Mouse (Mus musculus) lung, postnatal 0 days (tissue): ENCODE data around the gene Rab44. TPM values are rescaled to one million over a fixed set of nuclear protein-coding genes. Genes with fewer than 3 reads are reported as not detected.

ENCODE experiments used
- ATAC-seq: fragments of 200-750 bp; cut with Nextera tagmentation; 2 replicates; pipeline ENCODE4 v1.8.0; 2017; ENCODE audit warnings: moderate library complexity
- DNase-seq: peaks from one replicate; pipeline ENCODE4 v3.0.0-alpha.2; 2016; ENCODE audit warnings: low spot score
- H3K27ac ChIP-seq: fragments of 300-500 bp; sonication (generic); 2 replicates; pipeline ENCODE4 v1.5.1; 2014; ENCODE audit warnings: antibody characterized with exemption, mild to moderate bottlenecking, low read length, mixed read lengths
- H3K27me3 ChIP-seq: fragments of 300-500 bp; sonication (generic); replicated peaks from 2 replicates; pipeline ENCODE4 v1.6.1; 2014; ENCODE audit warnings: low read length, mixed read lengths; ENCODE audit not compliant: insufficient read depth
- H3K36me3 ChIP-seq: fragments of 300-500 bp; sonication (generic); 2 replicates; pipeline ENCODE4 v1.6.1; 2014; ENCODE audit warnings: low read length, mixed read lengths; ENCODE audit not compliant: insufficient read depth
- H3K4me1 ChIP-seq: fragments of 300-500 bp; sonication (generic); 2 replicates; pipeline ENCODE4 v1.6.1; 2014; ENCODE audit warnings: antibody characterized with exemption, low read depth, low read length, mixed read lengths; ENCODE audit not compliant: insufficient read depth
- H3K4me2 ChIP-seq: fragments of 300-500 bp; sonication (generic); replicated peaks from 2 replicates; pipeline ENCODE4 v1.6.1; 2014; ENCODE audit warnings: low read depth, mild to moderate bottlenecking, low read length, moderate library complexity, mixed read lengths
- H3K4me3 ChIP-seq: fragments of 300-500 bp; sonication (generic); 2 replicates; pipeline ENCODE4 v1.5.1; 2014; ENCODE audit warnings: low read depth, low read length
- H3K9ac ChIP-seq: fragments of 300-500 bp; sonication (generic); replicated peaks from 2 replicates; pipeline ENCODE4 v1.6.1; 2014; ENCODE audit warnings: low read depth, mild to moderate bottlenecking
- H3K9me3 ChIP-seq: fragments of 300-500 bp; sonication (generic); 2 replicates; pipeline ENCODE4 v1.6.1; 2016; ENCODE audit warnings: low read length, mixed read lengths
- CTCF ChIP-seq: IDR thresholded peaks from 2 replicates; pipeline ENCODE4 v1.5.1; 2016; ENCODE audit warnings: antibody characterized with exemption, mild to moderate bottlenecking
- EP300 ChIP-seq: IDR thresholded peaks from 2 replicates; pipeline ENCODE4 v1.6.1; 2016; ENCODE audit warnings: antibody characterized with exemption, mild to moderate bottlenecking, control low read depth
- WGBS: fragments of 180-500 bp; shearing (Covaris S2); extraction: QIAGEN DNeasy Blood & Tissue Kit; methylation state at CpG from one replicate; pipeline ENCODE4 v1.1.7; 2014; 5-methylcytosine and 5-hydroxymethylcytosine counted together
- polyA plus RNA-seq: library from polyadenylated mRNA; unstranded; fragments of >200 nt; fragmentation: Nextera tagmentation; extraction: Ambion mirVana; gene quantifications from 2 replicates; pipeline ENCODE4 v1.2.1, GENCODE M21; 2015

Rab44 gene
- polyA plus RNA-seq, 1 experiment from 2014 or later: 1.0 TPM

DNA sequence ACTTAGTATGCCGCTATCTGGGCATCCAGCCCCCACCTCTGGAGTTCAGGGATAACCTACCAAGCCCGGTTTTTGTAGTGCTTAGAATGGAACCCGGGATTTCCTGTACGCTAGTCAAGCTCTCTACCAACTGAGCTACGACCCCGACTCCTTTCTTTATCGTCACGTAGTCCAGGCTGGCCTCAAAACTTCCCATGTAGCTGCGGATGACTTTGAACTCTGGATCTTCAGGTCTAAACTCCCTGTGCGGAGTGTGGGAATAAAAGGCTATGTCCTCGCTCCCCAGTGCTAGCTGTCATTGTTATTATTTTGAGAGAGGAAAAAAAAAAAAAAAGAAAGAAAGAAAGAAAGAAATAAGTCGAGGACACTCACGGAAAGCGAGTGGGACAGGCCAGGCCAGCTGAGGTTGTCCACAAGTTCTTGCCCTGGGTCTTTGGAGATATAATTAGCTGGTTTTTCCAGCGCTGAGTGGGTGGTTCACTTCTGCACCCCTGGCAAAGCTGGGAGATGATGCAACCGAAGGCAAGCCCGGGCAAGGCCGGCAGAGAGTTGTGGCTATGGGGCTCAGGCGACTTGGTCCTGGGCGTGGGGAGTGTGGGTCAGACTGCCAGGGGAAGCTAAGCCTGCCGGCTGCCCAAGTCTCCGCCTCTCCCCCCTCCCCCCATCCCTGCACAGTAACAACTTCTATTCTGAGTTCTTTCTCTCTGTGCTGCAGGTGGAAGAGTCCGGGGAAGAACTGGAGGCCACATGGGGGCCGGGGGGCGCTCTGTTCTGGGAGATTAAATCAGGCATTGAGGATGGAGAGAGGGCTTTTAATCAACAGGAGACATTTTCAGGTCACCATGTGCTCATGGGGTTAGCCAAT is 35.2 kb upstream of the Rab44 start:
- peak overlapping the region; percentile 56 for H3K4me2 ChIP-seq

DNA sequence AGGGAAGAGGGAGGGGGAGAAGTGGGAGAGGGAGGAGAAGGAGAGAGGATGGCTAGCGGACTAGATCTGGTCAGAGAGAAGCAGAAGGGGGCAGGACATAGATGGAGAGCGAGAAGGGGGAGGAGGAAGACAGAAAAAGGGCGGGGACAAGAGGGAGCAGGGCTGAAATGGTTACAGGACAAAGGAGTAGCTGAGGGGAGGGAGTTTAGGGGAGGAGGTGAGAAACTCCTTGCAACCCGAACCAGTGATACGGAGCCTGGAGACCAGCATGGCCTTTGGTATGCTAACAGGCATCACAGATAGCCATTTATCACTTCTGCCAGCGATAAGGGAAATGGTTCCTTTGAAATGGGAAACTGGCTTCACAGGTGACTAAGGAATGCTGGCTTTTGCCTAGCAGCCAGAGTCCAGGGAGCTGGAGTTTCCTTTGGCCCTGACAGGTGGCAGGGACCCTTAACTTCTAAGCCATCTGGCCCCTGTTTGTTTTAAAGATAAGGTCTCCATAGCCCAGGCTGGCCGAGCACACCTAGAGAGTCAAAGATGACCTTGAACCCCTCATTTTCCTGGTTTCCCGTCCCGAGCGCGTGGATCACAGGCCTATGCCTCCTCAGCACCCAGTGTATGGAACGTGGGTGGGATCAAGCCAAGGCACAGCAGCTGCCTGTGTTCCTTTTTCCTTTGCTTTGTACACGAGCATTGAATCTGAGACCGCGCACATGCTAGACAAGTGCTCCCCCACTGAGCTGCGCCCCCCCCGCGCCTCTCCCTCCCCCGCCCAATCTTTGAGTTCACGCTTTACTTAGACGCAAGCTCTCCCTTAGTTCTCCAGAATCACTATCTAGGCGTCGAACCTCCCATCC is 33.0 kb upstream of the Rab44 start:
- H3K9me3 ChIP-seq: no peaks in the 10 kb centered on the region
- peak overlapping the region; percentile 32; the same call in 1 of the 2 replicates for H3K4me2 ChIP-seq
- no peak for TF ChIP-seq EP300
- TF ChIP-seq CTCF: no peak
- H3K9ac ChIP-seq: no peak overlapping the region
- ATAC-seq (no peak), DNase-seq (no peak)
- H3K27ac ChIP-seq: no peak overlapping the region
- H3K36me3 ChIP-seq: no peaks in the 10 kb centered on the region
- 15% methylated on average over 22 of the region's 23 CpGs for WGBS
- 0 out of 2 replicates have a peak, but pooled peaks cover 5% of the 10 kb centered on the region for H3K4me1 ChIP-seq
- H3K27me3 ChIP-seq: no peaks in the 10 kb centered on the region
- no peak overlapping the region for H3K4me3 ChIP-seq

More for the DNA sequence above, 35.2 kb upstream of the Rab44 start:
- ATAC-seq (peak; percentile 76), DNase-seq (peak; percentile 76)
- peak overlapping the region; percentile 36 for H3K4me3 ChIP-seq
- 7% methylated on average over 24 of the region's 25 CpGs for WGBS
- H3K36me3 ChIP-seq: no peaks in the 10 kb centered on the region
- H3K9me3 ChIP-seq: no peaks in the 10 kb centered on the region
- peak overlapping the region; percentile 40; the same call in 1 of the 2 replicates for H3K27ac ChIP-seq
- TF ChIP-seq EP300 (no peak), CTCF (no peak)
- no peaks in the 10 kb centered on the region for H3K27me3 ChIP-seq
- H3K9ac ChIP-seq: 0 out of 2 replicates have a peak overlapping the region, but pooled peaks have one; percentile 26
- H3K4me1 ChIP-seq: 0 out of 2 replicates have a peak, but pooled peaks cover 5% of the 10 kb centered on the region

GRCm38 (mm10) chr17:29081618-29082381 is 32.1 kb upstream of the Rab44 start:
- H3K9me3 ChIP-seq: no peaks in the 10 kb centered on the region
- no peaks in the 10 kb centered on the region for H3K36me3 ChIP-seq
- 0 out of 2 replicates have a peak overlapping the region, but pooled peaks have one; percentile 6 for H3K4me3 ChIP-seq
- peak overlapping the region; percentile 32 for H3K4me2 ChIP-seq
- TF ChIP-seq CTCF (no peak), EP300 (no peak)
- no peaks in the 10 kb centered on the region for H3K27me3 ChIP-seq
- H3K27ac ChIP-seq: no peak overlapping the region
- H3K9ac ChIP-seq: no peak overlapping the region
- H3K4me1 ChIP-seq: 0 out of 2 replicates have a peak, but pooled peaks cover 5% of the 10 kb centered on the region
- 15% methylated on average over 21 of the region's 21 CpGs for WGBS
- no peak for ATAC-seq
- no peak for DNase-seq

- no peak for DNase-seq
- Histone ChIP-seq H3K36me3 (no peaks in the 10 kb centered on the region), H3K4me2 (no peak overlapping the region), H3K27me3 (no peaks in the 10 kb centered on the region), H3K9me3 (no peaks in the 10 kb centered on the region), H3K9ac (no peak overlapping the region), H3K4me3 (no peak overlapping the region), H3K27ac (no peak overlapping the region), H3K4me1 (0 out of 2 replicates have a peak, but pooled peaks cover 5% of the 10 kb centered on the region)
- no peak for TF ChIP-seq CTCF
- no peak for TF ChIP-seq EP300
- 93% methylated on average over 8 of the region's 8 CpGs for WGBS
- no peak for ATAC-seq
Measured at GRCm38 (mm10) chr17:29083586-29083985, 30.4 kb upstream of the Rab44 start.

- H3K9me3 ChIP-seq: no peaks in the 10 kb centered on the region
- no peak for ATAC-seq
- no peak for DNase-seq
- no peak overlapping the region for H3K4me2 ChIP-seq
- H3K27me3 ChIP-seq: no peaks in the 10 kb centered on the region
- no peak for TF ChIP-seq CTCF
- TF ChIP-seq EP300: no peak
- no peak overlapping the region for H3K9ac ChIP-seq
- no peaks in the 10 kb centered on the region for H3K36me3 ChIP-seq
- H3K27ac ChIP-seq: no peak overlapping the region
- no peaks in the 10 kb centered on the region for H3K4me1 ChIP-seq
- 90% methylated on average over 7 of the region's 7 CpGs for WGBS
- no peak overlapping the region for H3K4me3 ChIP-seq
Measured at GRCm38 (mm10) chr17:29084656-29085055, 29.3 kb upstream of the Rab44 start.
